In genomic region chr6:21999025-21999424, GRCm38 (mm10) we compare ENCODE assay signal across 10 mouse cellular contexts. TPM values are rescaled to one million over a fixed set of nuclear protein-coding genes. Genes with fewer than 3 reads are reported as not detected.
DNase-seq lines count a peak whose midpoint lies in the region; ATAC-seq lines count a peak whose summit lies in the region.
"Had no signal": no experiment of that assay in that cellular context is flagged by ENCODE, and none has a peak within 500 bp of the region (broad histone marks: within the 10 kb centered on the region; RNA-seq: fewer than 3 reads in every experiment).

No protein-coding gene starts in this region.

- no peaks in the 10 kb centered on the region for H3K27me3 ChIP-seq in kidney, embryonic 16.5 days (ENCODE audit: insufficient read depth, low read length)
- 0 out of 2 replicates have a peak, but pooled peaks cover under 1% of the 10 kb centered on the region for H3K27me3 ChIP-seq in embryonic facial prominence, embryonic 12.5 days
- H3K27me3 ChIP-seq in heart, embryonic 16.5 days (ENCODE audit: control insufficient read depth, insufficient read depth, low read length), result no peaks in the 10 kb centered on the region

- peak overlapping the region; percentile 87 for H3K27ac ChIP-seq in kidney, embryonic 16.5 days (ENCODE audit: low read length)
- peak overlapping the region; percentile 51; the same call in 1 of the 2 replicates for H3K27ac ChIP-seq in embryonic facial prominence, embryonic 12.5 days
- peak overlapping the region; percentile 69 for H3K27ac ChIP-seq in heart, embryonic 16.5 days (ENCODE audit: low read length)

- peaks cover 55% of the 10 kb centered on the region for H3K4me1 ChIP-seq in kidney, embryonic 16.5 days (ENCODE audit: insufficient read depth, low read length)
- peaks cover 42% of the 10 kb centered on the region for H3K4me1 ChIP-seq in embryonic facial prominence, embryonic 12.5 days
- peaks cover 7% of the 10 kb centered on the region for H3K4me1 ChIP-seq in heart, embryonic 16.5 days (ENCODE audit: control insufficient read depth, insufficient read depth, low read length)

- no peak for DNase-seq in kidney, adult 18-20 months
- no peak for DNase-seq in thymus, postnatal 4 days
- DNase-seq in cerebellum, postnatal 4 days (ENCODE audit: low spot score in 2 of 2), result no peak
- DNase-seq: cerebellum, postnatal 14 days had no signal

- H3K9ac ChIP-seq in kidney, embryonic 16.5 days (replicated peaks; ENCODE audit: low read length), result 0 out of 2 replicates have a peak overlapping the region, but pooled peaks have one; percentile 29
- H3K9ac ChIP-seq in embryonic facial prominence, embryonic 12.5 days, result no peak overlapping the region
- H3K9ac ChIP-seq in heart, embryonic 16.5 days (ENCODE audit: low read length), result peak overlapping the region; percentile 43

- WGBS in kidney, embryonic 16.5 days, result 9% methylated on average over 11 of the region's 11 CpGs
- WGBS in embryonic facial prominence, embryonic 12.5 days, result 19% methylated on average over 11 of the region's 11 CpGs
- 26% methylated on average over 11 of the region's 11 CpGs for WGBS in heart, embryonic 16.5 days

- H3K4me2 ChIP-seq in kidney, embryonic 16.5 days (replicated peaks; ENCODE audit: low read depth, low read length), result peak overlapping the region; percentile 48
- H3K4me2 ChIP-seq in embryonic facial prominence, embryonic 12.5 days (replicated peaks), result peak overlapping the region; percentile 30
- peak overlapping the region; percentile 26; the same call in 1 of the 2 replicates for H3K4me2 ChIP-seq in heart, embryonic 16.5 days (ENCODE audit: low read depth, low read length)

- 0 out of 2 replicates have a peak overlapping the region, but pooled peaks have one; percentile 14 for H3K4me3 ChIP-seq in kidney, embryonic 16.5 days (ENCODE audit: low read length)
- H3K4me3 ChIP-seq in embryonic facial prominence, embryonic 12.5 days, result no peak overlapping the region
- no peak overlapping the region for H3K4me3 ChIP-seq in heart, embryonic 16.5 days (ENCODE audit: low read length)

- no peaks in the 10 kb centered on the region for H3K9me3 ChIP-seq in kidney, embryonic 16.5 days (ENCODE audit: low read length)
- no peaks in the 10 kb centered on the region for H3K9me3 ChIP-seq in embryonic facial prominence, embryonic 12.5 days
- H3K9me3 ChIP-seq in heart, embryonic 16.5 days (replicated peaks; ENCODE audit: control insufficient read depth, low read length), result no peaks in the 10 kb centered on the region
- H3K9me3 ChIP-seq: megakaryocyte, embryonic 14.5 days had no signal

- ATAC-seq in kidney, embryonic 16.5 days (ENCODE audit: low FRiP score, low TSS enrichment), result no peak
- ATAC-seq in embryonic facial prominence, embryonic 12.5 days (ENCODE audit: insufficient number of reproducible peaks, insufficient read depth, low FRiP score, low TSS enrichment), result no peak
- peak; percentile 63; the same call in 1 of the 2 replicates for ATAC-seq in heart, embryonic 16.5 days (replicated peaks; ENCODE audit: extremely low read depth, insufficient read depth, low FRiP score)
- ATAC-seq in megakaryocyte, adult 5-6 weeks (ENCODE audit: poor library complexity, severe bottlenecking), result 0 out of 2 replicates have a peak, but pooled peaks have one; percentile 14
- ATAC-seq in frontal cortex, adult (ENCODE audit: low TSS enrichment), result no peak

- H3K36me3 ChIP-seq in kidney, embryonic 16.5 days (ENCODE audit: insufficient read depth, low read length), result no peaks in the 10 kb centered on the region
- no peaks in the 10 kb centered on the region for H3K36me3 ChIP-seq in embryonic facial prominence, embryonic 12.5 days
- H3K36me3 ChIP-seq in heart, embryonic 16.5 days (ENCODE audit: control insufficient read depth, insufficient read depth), result no peaks in the 10 kb centered on the region

RNA-seq across cellular contexts. Expression of gene Cped1, which starts 13.3 kb away (rescaled TPM):
- polyA plus RNA-seq in kidney, embryonic 16.5 days (2015; fragmentation: Nextera tagmentation; extraction: Ambion mirVana), result 35.4 and 42.6 TPM in 2 replicates
- polyA plus RNA-seq in embryonic facial prominence, embryonic 12.5 days (2016; fragmentation: Nextera tagmentation; extraction: Ambion mirVana), result 34.7 and 35.9 TPM in 2 replicates
- 4.8 and 7.2 TPM in 2 replicates for polyA plus RNA-seq in heart, embryonic 16.5 days (2015; fragmentation: Nextera tagmentation; extraction: Ambion mirVana)
- 0.22 and 1.3 TPM in 2 replicates for total RNA-seq in megakaryocyte, adult 5-6 weeks (2015)
- total RNA-seq in megakaryocyte, adult 5-6 weeks (2017), result 0.99 and 1.3 TPM in 2 replicates

RNA-seq across cellular contexts. Expression of gene Ing3, which starts 49.7 kb away (rescaled TPM):
- 64.8 and 67.6 TPM in 2 replicates for polyA plus RNA-seq in kidney, embryonic 16.5 days (2015; fragmentation: Nextera tagmentation; extraction: Ambion mirVana)
- 59.3 and 64.1 TPM in 2 replicates for polyA plus RNA-seq in embryonic facial prominence, embryonic 12.5 days (2016; fragmentation: Nextera tagmentation; extraction: Ambion mirVana)
- polyA plus RNA-seq in heart, embryonic 16.5 days (2015; fragmentation: Nextera tagmentation; extraction: Ambion mirVana), result 35.2 and 39.7 TPM in 2 replicates
- total RNA-seq in megakaryocyte, adult 5-6 weeks (2015), result 45.5 and 57.5 TPM in 2 replicates
- total RNA-seq in megakaryocyte, adult 5-6 weeks (2017), result 50.6 and 51.9 TPM in 2 replicates

Comparison
In these comparisons a context has a peak if more than half of its experiments do, and no peak if none do; other contexts are left out.
1. ATAC-seq: peak in heart, embryonic 16.5 days (single experiment) and megakaryocyte, adult 5-6 weeks (single experiment); none in kidney, embryonic 16.5 days (single experiment), embryonic facial prominence, embryonic 12.5 days (single experiment) and frontal cortex, adult (single experiment).
2. Peak in every context shown above with its lines, with median percentiles within 50 percentile points of each other: H3K27ac ChIP-seq and H3K4me2 ChIP-seq.